Mouse (Mus musculus) heart, adult 2 months (tissue): ENCODE data around the gene Adamts9. TPM values are rescaled to one million over a fixed set of nuclear protein-coding genes. Genes with fewer than 3 reads are reported as not detected.
A peak's percentile ranks its signal among the peaks of the same experiment; 100 is the strongest.

Experiments used
- DNase-seq, 2 experiments: peaks; one replicate each; pipeline ENCODE4 v3.0.0; 2021
- H3K27ac ChIP-seq: fragments of 200-600 bp; 2 replicates; pipeline ENCODE4 v1.8.1; 2022
- H3K27me3 ChIP-seq: fragments of 200-500 bp; 2 replicates; pipeline ENCODE4 v1.6.1; 2012; ENCODE audit warnings: mild to moderate bottlenecking, low read length, inconsistent platforms, mixed read lengths; ENCODE audit not compliant: control insufficient read depth, insufficient read depth
- H3K36me3 ChIP-seq: fragments of 200-500 bp; 2 replicates; pipeline ENCODE4 v1.6.1; 2012; ENCODE audit warnings: low read length, inconsistent platforms; ENCODE audit not compliant: control insufficient read depth, insufficient read depth
- H3K4me1 ChIP-seq: fragments of 200-500 bp; 2 replicates; pipeline ENCODE4 v1.6.1; 2011; ENCODE audit warnings: low read length; ENCODE audit not compliant: control insufficient read depth, insufficient read depth
- H3K4me3 ChIP-seq: fragments of 200-600 bp; 2 replicates; pipeline ENCODE4 v1.8.1; 2022
- H3K79me2 ChIP-seq: fragments of 200-500 bp; replicated peaks from 2 replicates; pipeline ENCODE4 v1.6.1; 2012; ENCODE audit warnings: mild to moderate bottlenecking, inconsistent platforms, low read length, moderate library complexity, mixed read lengths; ENCODE audit not compliant: control insufficient read depth, insufficient read depth
- H3K9ac ChIP-seq: fragments of 200-500 bp; 2 replicates; pipeline ENCODE4 v1.6.1; 2012; ENCODE audit warnings: low read depth, mild to moderate bottlenecking, control low read depth, inconsistent platforms, low read length, mixed read lengths
- CTCF ChIP-seq: fragments of 200-600 bp; IDR thresholded peaks from 2 replicates; pipeline ENCODE4 v1.8.1; 2022; ENCODE audit warnings: antibody characterized with exemption, mild to moderate bottlenecking, moderate library complexity
- EP300 ChIP-seq: fragments of 200-500 bp; IDR thresholded peaks from 2 replicates; pipeline ENCODE4 v1.6.1; 2011; ENCODE audit warnings: low read depth, low read length, control low read depth; ENCODE audit not compliant: insufficient read depth
- POLR2A ChIP-seq: fragments of 200-500 bp; IDR thresholded peaks from 2 replicates; pipeline ENCODE4 v1.6.1; 2011; ENCODE audit warnings: mild to moderate bottlenecking, low read depth, low read length, control low read depth; ENCODE audit not compliant: insufficient read depth
- WGBS: fragments of 180-500 bp; shearing (Covaris S2); methylation state at CpG from one replicate; pipeline ENCODE4 v1.1.7; 2018; 5-methylcytosine and 5-hydroxymethylcytosine counted together
- intact Hi-C: fragments of 180-260 bp; cut with DNase I; formaldehyde crosslinking; loops from one replicate; pipeline ENCODE4 v1.15.1; 2025
- polyA plus RNA-seq: library from polyadenylated mRNA; depleted of rRNA; stranded (reverse); fragments of >200 nt; gene quantifications from 2 replicates; pipeline ENCODE4 v1.2.3, GENCODE M21; 2012
- total RNA-seq, 2 experiments: library from RNA; stranded (reverse); gene quantifications; 2 replicates each; pipeline ENCODE4 v1.2.3; 2021

Adamts9 gene
- total and polyA plus RNA-seq, 3 experiments, result 5.7 to 17.5 (median 9.6) TPM

GRCm38 (mm10) chr6:92801462-92801861 is 141.8 kb downstream of the Adamts9 start:
- Histone ChIP-seq H3K4me3 (no peak overlapping the region), H3K79me2 (no peaks in the 10 kb centered on the region), H3K9ac (no peak overlapping the region), H3K36me3 (no peaks in the 10 kb centered on the region; the same call in 1 of the 2 replicates), H3K4me1 (peaks cover 4% of the 10 kb centered on the region), H3K27me3 (no peaks in the 10 kb centered on the region), H3K27ac (no peak overlapping the region)
- WGBS, result 95% methylated on average over 2 of the region's 2 CpGs
- intact Hi-C loops, result loop anchor here (5.0 kb wide), 1 partner anchor 141 kb away; the partner anchor contains the start of gene Adamts9
- no peak for DNase-seq
- TF ChIP-seq POLR2A (no peak), CTCF (no peak), EP300 (no peak)

GRCm38 (mm10) chr6:92793804-92794203 is 149.5 kb downstream of the Adamts9 start:
- H3K27ac ChIP-seq, result no peak overlapping the region
- no peak for DNase-seq
- H3K79me2 ChIP-seq, result no peaks in the 10 kb centered on the region
- no peak for TF ChIP-seq POLR2A
- TF ChIP-seq EP300, result no peak
- no peak for TF ChIP-seq CTCF
- intact Hi-C loops, result no loop called here
- 61% methylated on average over 6 of the region's 6 CpGs for WGBS
- no peak overlapping the region for H3K9ac ChIP-seq
- no peaks in the 10 kb centered on the region for H3K4me1 ChIP-seq
- H3K36me3 ChIP-seq, result no peaks in the 10 kb centered on the region; the same call in 1 of the 2 replicates
- no peak overlapping the region for H3K4me3 ChIP-seq
- no peaks in the 10 kb centered on the region for H3K27me3 ChIP-seq

- Histone ChIP-seq H3K36me3 (no peaks in the 10 kb centered on the region; the same call in 1 of the 2 replicates), H3K27ac (peak overlapping the region; percentile 49), H3K9ac (no peak overlapping the region), H3K4me1 (no peaks in the 10 kb centered on the region; the same call in 1 of the 2 replicates), H3K4me3 (peak overlapping the region; percentile 13; the same call in 1 of the 2 replicates), H3K27me3 (no peaks in the 10 kb centered on the region), H3K79me2 (no peaks in the 10 kb centered on the region)
- intact Hi-C loops, result loop anchor here (1.0 to 10.0 kb wide), 9 partner anchors 59 to 1197 kb away; partner anchors contain the start of gene Gm15737
- TF ChIP-seq EP300, result peak; percentile 78; the same call in 1 of the 2 replicates
- TF ChIP-seq CTCF, result peak; percentile 84
- no peak for TF ChIP-seq POLR2A
- peak; percentile 88 to 93 for DNase-seq
- WGBS, result 2% methylated on average over 12 of the region's 12 CpGs
These were observed 155.9 kb downstream of the Adamts9 start for GRCm38 (mm10) chr6:92787376-92787712.

- Histone ChIP-seq H3K9ac (no peak overlapping the region), H3K4me3 (no peak overlapping the region), H3K27me3 (no peaks in the 10 kb centered on the region), H3K36me3 (no peaks in the 10 kb centered on the region; the same call in 1 of the 2 replicates), H3K4me1 (no peaks in the 10 kb centered on the region; the same call in 1 of the 2 replicates), H3K27ac (no peak overlapping the region), H3K79me2 (no peaks in the 10 kb centered on the region)
- intact Hi-C loops, result loop anchor here (1.0 to 10.0 kb wide), 9 partner anchors 60 to 1198 kb away; partner anchors contain the start of gene Gm15737
- 45% methylated on average over 20 of the region's 20 CpGs for WGBS
- TF ChIP-seq CTCF (no peak), POLR2A (no peak), EP300 (no peak)
- no peak for DNase-seq
These were observed 156.5 kb downstream of the Adamts9 start for GRCm38 (mm10) chr6:92786701-92787375.

GRCm38 (mm10) chr6:92784782-92785181 is 158.5 kb downstream of the Adamts9 start:
- no peak for TF ChIP-seq POLR2A
- 0 out of 2 replicates have a peak, but pooled peaks have one; percentile 25 for TF ChIP-seq EP300
- TF ChIP-seq CTCF, result peak; percentile 97
- H3K4me1 ChIP-seq, result no peaks in the 10 kb centered on the region; the same call in 1 of the 2 replicates
- H3K4me3 ChIP-seq, result no peak overlapping the region
- intact Hi-C loops, result loop anchor here (5.0 to 10.0 kb wide), 5 partner anchors 83 to 1200 kb away; partner anchors contain the start of gene Gm15737
- WGBS, result 34% methylated on average over 7 of the region's 7 CpGs
- H3K9ac ChIP-seq, result no peak overlapping the region
- no peaks in the 10 kb centered on the region for H3K36me3 ChIP-seq
- H3K27me3 ChIP-seq, result no peaks in the 10 kb centered on the region
- peak; percentile 34 to 70 for DNase-seq
- H3K79me2 ChIP-seq, result no peaks in the 10 kb centered on the region
- no peak overlapping the region for H3K27ac ChIP-seq

- H3K4me1 ChIP-seq, result no peaks in the 10 kb centered on the region
- no peak overlapping the region for H3K4me3 ChIP-seq
- no peaks in the 10 kb centered on the region for H3K27me3 ChIP-seq
- DNase-seq, result no peak
- 89% methylated on average over 6 of the region's 6 CpGs for WGBS
- no peaks in the 10 kb centered on the region for H3K79me2 ChIP-seq
- no peak overlapping the region for H3K27ac ChIP-seq
- no peak overlapping the region for H3K9ac ChIP-seq
- intact Hi-C loops, result loop anchor here (10.0 kb wide), 2 partner anchors 283 to 1203 kb away; no protein-coding TSS in a partner anchor
- TF ChIP-seq CTCF (no peak), POLR2A (no peak), EP300 (no peak)
- no peaks in the 10 kb centered on the region for H3K36me3 ChIP-seq
These were observed 161.8 kb downstream of the Adamts9 start for GRCm38 (mm10) chr6:92781446-92781845.
